Mouse (Mus musculus) forebrain, embryonic 12.5 days (tissue): Measurements from ENCODE around the gene Csrnp3. TPM values are rescaled to one million over a fixed set of nuclear protein-coding genes. Genes with fewer than 3 reads are reported as not detected.

Source experiments
- ATAC-seq: fragments of 200-750 bp; cut with Nextera tagmentation; 2 replicates; pipeline ENCODE4 v1.8.0; 2017; ENCODE audit warnings: moderate TSS enrichment; ENCODE audit not compliant: low FRiP score
- H3K27ac ChIP-seq: fragments of 300-500 bp; sonication (generic); 2 replicates; pipeline ENCODE4 v1.5.1; 2016; ENCODE audit warnings: mild to moderate bottlenecking
- H3K27me3 ChIP-seq: fragments of 300-500 bp; sonication (generic); 2 replicates; pipeline ENCODE4 v1.6.1; 2016; ENCODE audit warnings: mild to moderate bottlenecking
- H3K36me3 ChIP-seq: fragments of 300-500 bp; sonication (generic); replicated peaks from 2 replicates; pipeline ENCODE4 v1.6.1; 2016; ENCODE audit warnings: mild to moderate bottlenecking
- H3K4me1 ChIP-seq: fragments of 300-500 bp; sonication (generic); 2 replicates; pipeline ENCODE4 v1.6.1; 2016
- H3K4me2 ChIP-seq: fragments of 300-500 bp; sonication (generic); 2 replicates; pipeline ENCODE4 v1.6.1; 2016; ENCODE audit warnings: mild to moderate bottlenecking, moderate library complexity
- H3K4me3 ChIP-seq: fragments of 300-500 bp; sonication (generic); replicated peaks from 2 replicates; pipeline ENCODE4 v1.5.1; 2016; ENCODE audit warnings: mild to moderate bottlenecking
- H3K9ac ChIP-seq: fragments of 300-500 bp; sonication (generic); 2 replicates; pipeline ENCODE4 v1.6.1; 2016; ENCODE audit warnings: mild to moderate bottlenecking
- H3K9me3 ChIP-seq: fragments of 300-500 bp; sonication (generic); 2 replicates; pipeline ENCODE4 v1.6.1; 2016
- WGBS: fragments of 180-500 bp; shearing (Covaris S2); methylation state at CpG from one replicate; pipeline ENCODE4 v1.1.7; 2016; 5-methylcytosine and 5-hydroxymethylcytosine counted together
- polyA plus RNA-seq: library from polyadenylated mRNA; unstranded; fragments of >200 nt; fragmentation: Nextera tagmentation; extraction: Ambion mirVana; gene quantifications from 2 replicates; pipeline ENCODE4 v1.2.1, GENCODE M21; 2016

Csrnp3 gene
- polyA plus RNA-seq, 1 experiment from 2014 or later = 30.0 TPM

DNA sequence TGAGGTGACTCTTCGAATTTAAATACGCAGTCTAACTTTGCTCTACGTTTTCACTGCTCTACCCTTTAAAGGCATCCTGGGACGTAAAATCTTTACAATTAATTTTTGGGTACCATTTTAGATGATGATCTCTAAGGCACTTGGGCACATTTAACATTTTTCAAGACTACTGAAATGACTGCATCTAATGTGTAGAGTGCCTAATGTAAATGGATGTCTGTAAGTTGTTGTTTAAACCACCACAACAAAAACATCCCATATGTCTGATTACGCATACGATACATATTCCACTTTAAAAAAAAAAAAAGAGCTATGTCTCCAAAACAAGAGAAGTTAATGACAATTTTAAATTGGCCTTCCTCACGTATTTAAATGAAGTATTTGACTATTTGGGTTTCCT, 85.7 kb downstream of the Csrnp3 start:
- Histone ChIP-seq H3K9ac (peak overlapping the region; percentile 47), H3K9me3 (no peaks in the 10 kb centered on the region), H3K27me3 (no peaks in the 10 kb centered on the region), H3K4me3 (peak overlapping the region; percentile 48), H3K4me1 (peaks cover 17% of the 10 kb centered on the region), H3K36me3 (no peaks in the 10 kb centered on the region; the same call in 1 of the 2 replicates), H3K27ac (peak overlapping the region; percentile 84), H3K4me2 (peak overlapping the region; percentile 62)
- ATAC-seq = no peak
- WGBS = 49% methylated on average over 7 of the region's 7 CpGs

GRCm38 (mm10) chr2:65931841-65932311, 86.3 kb downstream of the Csrnp3 start:
- Histone ChIP-seq H3K27me3 (no peaks in the 10 kb centered on the region), H3K4me3 (peak overlapping the region; percentile 48), H3K9me3 (no peaks in the 10 kb centered on the region), H3K9ac (peak overlapping the region; percentile 47), H3K4me2 (peak overlapping the region; percentile 62), H3K27ac (peak overlapping the region; percentile 84), H3K4me1 (peaks cover 17% of the 10 kb centered on the region), H3K36me3 (no peaks in the 10 kb centered on the region; the same call in 1 of the 2 replicates)
- 3% methylated on average over 11 of the region's 11 CpGs for WGBS
- ATAC-seq = peak; percentile 91

GRCm38 (mm10) chr2:65934099-65934498, 88.5 kb downstream of the Csrnp3 start:
- no peak for ATAC-seq
- H3K9ac ChIP-seq = no peak overlapping the region
- 58% methylated on average over 2 of the region's 2 CpGs for WGBS
- no peaks in the 10 kb centered on the region; the same call in 1 of the 2 replicates for H3K36me3 ChIP-seq
- H3K4me3 ChIP-seq = no peak overlapping the region
- H3K4me2 ChIP-seq = peak overlapping the region; percentile 9; the same call in 1 of the 2 replicates
- no peaks in the 10 kb centered on the region for H3K9me3 ChIP-seq
- H3K27me3 ChIP-seq = no peaks in the 10 kb centered on the region
- H3K4me1 ChIP-seq = peaks cover 26% of the 10 kb centered on the region
- H3K27ac ChIP-seq = no peak overlapping the region

- ATAC-seq = no peak
Measured at GRCm38 (mm10) chr2:65938900-65939299, 93.3 kb downstream of the Csrnp3 start.

DNA sequence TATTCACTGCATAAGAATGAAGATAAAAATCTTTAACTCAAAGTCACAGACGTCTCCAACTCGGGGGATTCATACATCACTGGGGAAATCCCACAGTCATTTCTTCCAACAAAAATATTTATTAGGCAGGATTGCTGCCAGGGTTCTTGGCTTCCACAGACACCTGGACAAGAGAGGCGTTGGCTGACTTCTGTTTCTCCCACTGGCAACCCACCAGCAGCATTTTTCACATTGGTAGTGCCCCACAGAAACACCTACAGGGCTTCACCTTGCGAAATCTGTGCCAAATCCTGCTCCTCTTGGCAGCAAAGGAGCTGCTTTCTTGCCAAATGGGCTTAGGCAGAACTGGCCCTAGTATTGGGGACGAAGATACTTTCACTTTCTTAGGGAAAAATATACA, 94.8 kb downstream of the Csrnp3 start:
- H3K4me1 ChIP-seq = peaks cover 16% of the 10 kb centered on the region
- H3K9ac ChIP-seq = no peak overlapping the region
- H3K27ac ChIP-seq = no peak overlapping the region
- no peak overlapping the region for H3K4me2 ChIP-seq
- 82% methylated on average over 5 of the region's 5 CpGs for WGBS
- no peaks in the 10 kb centered on the region for H3K27me3 ChIP-seq
- H3K36me3 ChIP-seq = no peaks in the 10 kb centered on the region; the same call in 1 of the 2 replicates
- no peak for ATAC-seq
- no peak overlapping the region for H3K4me3 ChIP-seq
- no peaks in the 10 kb centered on the region for H3K9me3 ChIP-seq

More at GRCm38 (mm10) chr2:65938900-65939299, 93.3 kb downstream of the Csrnp3 start:
- H3K4me3 ChIP-seq = no peak overlapping the region
- no peak overlapping the region for H3K9ac ChIP-seq
- H3K27ac ChIP-seq = peak overlapping the region; percentile 3; the same call in 1 of the 2 replicates
- no peaks in the 10 kb centered on the region for H3K27me3 ChIP-seq
- no peaks in the 10 kb centered on the region; the same call in 1 of the 2 replicates for H3K36me3 ChIP-seq
- no peak overlapping the region for H3K4me2 ChIP-seq
- WGBS = 19% methylated on average over 3 of the region's 3 CpGs
- no peaks in the 10 kb centered on the region for H3K9me3 ChIP-seq
- H3K4me1 ChIP-seq = peaks cover 18% of the 10 kb centered on the region

- Histone ChIP-seq H3K9ac (no peak overlapping the region), H3K27me3 (no peaks in the 10 kb centered on the region), H3K4me2 (no peak overlapping the region), H3K4me3 (no peak overlapping the region), H3K9me3 (no peaks in the 10 kb centered on the region), H3K4me1 (peaks cover 13% of the 10 kb centered on the region), H3K27ac (no peak overlapping the region), H3K36me3 (no peaks in the 10 kb centered on the region)
- no peak for ATAC-seq
- WGBS = 88% methylated on average over 4 of the region's 4 CpGs
Measured at GRCm38 (mm10) chr2:65942346-65942745, 96.8 kb downstream of the Csrnp3 start.

DNA sequence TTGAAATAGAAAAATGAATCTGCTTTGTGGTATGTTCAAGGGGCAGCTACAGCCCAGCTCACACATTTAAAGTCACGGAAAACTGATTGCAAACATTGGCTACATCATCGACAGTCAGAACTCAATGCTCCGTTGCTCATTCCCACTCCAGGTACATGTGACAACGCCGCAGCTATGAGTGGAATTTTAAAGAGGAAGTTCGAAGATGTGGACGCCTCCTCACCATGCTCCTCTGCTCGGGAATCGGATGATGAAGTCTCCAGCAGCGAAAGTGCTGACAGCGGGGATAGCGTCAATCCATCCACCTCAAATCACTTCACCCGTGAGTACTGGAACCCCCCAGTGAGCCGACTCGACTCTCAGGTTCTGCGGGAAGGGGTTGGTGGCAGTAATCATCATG, 103.2 kb downstream of the Csrnp3 start:
- 91% methylated on average over 16 of the region's 16 CpGs for WGBS
- Histone ChIP-seq H3K36me3 (peaks cover 6% of the 10 kb centered on the region), H3K4me1 (peaks cover 10% of the 10 kb centered on the region), H3K27ac (no peak overlapping the region), H3K9ac (no peak overlapping the region), H3K4me2 (no peak overlapping the region), H3K27me3 (no peaks in the 10 kb centered on the region), H3K9me3 (no peaks in the 10 kb centered on the region), H3K4me3 (no peak overlapping the region)
- ATAC-seq = no peak

DNA sequence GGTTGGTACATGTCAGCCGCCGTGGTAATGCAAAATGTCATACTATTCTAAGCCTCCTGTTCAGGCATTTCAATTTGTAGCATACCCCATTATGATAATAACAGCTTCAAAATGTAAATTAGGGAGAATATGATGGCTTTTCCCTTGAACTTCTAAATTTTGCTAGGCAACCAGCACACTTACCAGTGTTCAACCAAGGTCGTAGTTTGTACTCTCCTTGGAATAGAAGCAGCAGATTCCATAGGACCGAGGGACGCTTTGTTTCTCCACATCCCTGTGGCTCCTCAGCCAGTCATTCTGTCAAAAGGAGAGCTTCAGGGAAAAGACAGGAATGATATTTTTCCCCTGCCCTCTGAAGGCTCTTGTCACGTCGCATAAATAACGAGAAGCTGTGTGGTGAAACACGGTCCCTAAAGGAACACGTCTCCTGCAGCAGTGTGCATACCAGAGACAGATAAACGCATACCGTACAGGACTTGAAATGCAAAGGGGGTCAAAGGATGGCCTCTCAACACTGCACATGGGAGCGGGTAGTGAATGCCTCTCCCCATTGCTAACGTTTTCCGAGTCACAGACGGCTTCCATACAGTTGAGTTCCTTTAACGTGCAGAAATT, 108.3 kb downstream of the Csrnp3 start:
- H3K9me3 ChIP-seq = no peaks in the 10 kb centered on the region
- peaks cover 6% of the 10 kb centered on the region for H3K36me3 ChIP-seq
- no peaks in the 10 kb centered on the region for H3K27me3 ChIP-seq
- H3K4me3 ChIP-seq = no peak overlapping the region
- peaks cover 27% of the 10 kb centered on the region for H3K4me1 ChIP-seq
- peak overlapping the region; percentile 8; the same call in 1 of the 2 replicates for H3K4me2 ChIP-seq
- ATAC-seq = peak; percentile 37; the same call in 1 of the 2 replicates
- peak overlapping the region; percentile 71 for H3K27ac ChIP-seq
- no peak overlapping the region for H3K9ac ChIP-seq
- WGBS = 68% methylated on average over 17 of the region's 17 CpGs

DNA sequence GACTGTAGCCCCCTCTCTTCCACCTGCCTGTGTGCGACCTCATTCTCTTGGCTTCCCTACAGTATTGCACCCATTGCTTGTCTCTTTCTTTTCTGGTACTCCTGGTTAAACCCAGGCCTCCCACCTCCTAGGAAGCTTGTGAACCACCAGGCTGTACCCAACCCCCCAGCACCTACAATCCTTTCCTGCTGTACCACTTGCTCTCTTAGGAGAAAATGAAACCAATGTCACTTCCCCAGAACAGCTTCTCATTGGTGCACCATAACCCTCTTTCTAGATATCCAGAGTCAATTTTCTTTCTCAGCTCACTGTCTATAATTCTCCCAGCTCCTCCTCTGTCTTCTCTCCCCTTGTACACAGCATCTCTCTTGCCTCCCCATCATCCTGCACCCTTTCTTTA, 110.2 kb downstream of the Csrnp3 start:
- H3K4me3 ChIP-seq = no peak overlapping the region
- no peaks in the 10 kb centered on the region for H3K36me3 ChIP-seq
- no peak overlapping the region for H3K4me2 ChIP-seq
- H3K4me1 ChIP-seq = peaks cover 27% of the 10 kb centered on the region
- H3K27me3 ChIP-seq = no peaks in the 10 kb centered on the region
- 0 out of 2 replicates have a peak overlapping the region, but pooled peaks have one; percentile 26 for H3K27ac ChIP-seq
- no peak overlapping the region for H3K9ac ChIP-seq
- 86% methylated on average over 1 of the region's 1 CpGs for WGBS
- no peak for ATAC-seq
- H3K9me3 ChIP-seq = no peaks in the 10 kb centered on the region

GRCm38 (mm10) chr2:65956727-65957126, 111.2 kb downstream of the Csrnp3 start:
- peaks cover 27% of the 10 kb centered on the region for H3K4me1 ChIP-seq
- WGBS = 62% methylated on average over 9 of the region's 9 CpGs
- H3K4me2 ChIP-seq = no peak overlapping the region
- H3K9me3 ChIP-seq = no peaks in the 10 kb centered on the region
- no peak overlapping the region for H3K4me3 ChIP-seq
- H3K9ac ChIP-seq = no peak overlapping the region
- no peak overlapping the region for H3K27ac ChIP-seq
- H3K27me3 ChIP-seq = no peaks in the 10 kb centered on the region
- ATAC-seq = peak; percentile 86
- no peaks in the 10 kb centered on the region for H3K36me3 ChIP-seq

GRCm38 (mm10) chr2:65963420-65963819, 117.9 kb downstream of the Csrnp3 start:
- no peak overlapping the region for H3K4me3 ChIP-seq
- no peaks in the 10 kb centered on the region for H3K36me3 ChIP-seq
- no peaks in the 10 kb centered on the region for H3K27me3 ChIP-seq
- no peak overlapping the region for H3K9ac ChIP-seq
- WGBS = 62% methylated on average over 4 of the region's 4 CpGs
- H3K4me2 ChIP-seq = no peak overlapping the region
- peak overlapping the region; percentile 46; the same call in 1 of the 2 replicates for H3K27ac ChIP-seq
- H3K4me1 ChIP-seq = peaks cover 6% of the 10 kb centered on the region; the same call in 1 of the 2 replicates
- ATAC-seq = no peak
- H3K9me3 ChIP-seq = no peaks in the 10 kb centered on the region

DNA sequence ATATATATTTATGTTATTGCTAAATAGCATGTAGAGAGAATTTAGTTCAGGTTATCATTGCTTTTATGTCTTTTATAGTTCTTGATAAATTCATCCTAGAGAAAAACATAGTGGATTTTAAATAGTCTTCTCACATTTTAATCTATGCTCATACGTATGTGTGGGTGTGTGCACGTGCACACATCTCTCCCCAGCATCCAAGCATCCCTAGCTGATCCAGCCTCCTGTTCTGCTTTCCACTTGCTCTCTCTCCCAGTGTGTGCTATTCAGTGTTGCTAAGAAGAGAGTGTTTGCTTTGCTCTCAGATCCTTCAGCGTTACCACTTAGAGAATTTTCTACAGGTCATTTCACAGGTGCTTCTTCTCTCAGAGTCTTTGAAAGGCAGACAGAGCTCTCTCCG, 123.2 kb downstream of the Csrnp3 start:
- WGBS = 69% methylated on average over 4 of the region's 4 CpGs

DNA sequence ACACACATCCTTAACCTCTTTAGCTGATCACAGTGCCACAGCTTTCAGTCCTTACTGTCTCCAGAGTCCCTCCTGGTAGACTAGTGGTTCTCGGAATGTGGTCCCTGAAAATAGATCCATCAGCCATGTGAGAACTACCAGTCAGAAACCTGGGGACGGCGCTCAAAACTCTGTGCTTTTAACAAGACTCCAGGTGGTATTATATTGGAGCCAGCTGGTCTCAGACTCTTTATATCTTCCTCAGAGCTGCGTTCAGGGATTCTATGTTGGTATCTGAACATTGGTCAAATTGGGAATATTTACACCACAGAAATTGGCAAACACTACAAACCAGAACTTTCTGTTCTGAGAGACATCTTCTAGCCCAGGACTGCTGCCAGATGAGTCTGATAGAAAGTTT, 128.3 kb downstream of the Csrnp3 start:
- WGBS = 90% methylated on average over 4 of the region's 4 CpGs
- Histone ChIP-seq H3K27me3 (no peaks in the 10 kb centered on the region), H3K9me3 (no peaks in the 10 kb centered on the region)

More for the DNA sequence above, 123.2 kb downstream of the Csrnp3 start:
- H3K4me1 ChIP-seq = 0 out of 2 replicates have a peak, but pooled peaks cover 1% of the 10 kb centered on the region
- no peak overlapping the region for H3K4me2 ChIP-seq
- no peak overlapping the region for H3K4me3 ChIP-seq
- H3K27me3 ChIP-seq = no peaks in the 10 kb centered on the region
- no peak overlapping the region for H3K27ac ChIP-seq
- no peaks in the 10 kb centered on the region for H3K9me3 ChIP-seq
- H3K9ac ChIP-seq = no peak overlapping the region
- no peak for ATAC-seq
- H3K36me3 ChIP-seq = peaks cover 7% of the 10 kb centered on the region; the same call in 1 of the 2 replicates

More for the DNA sequence above, 128.3 kb downstream of the Csrnp3 start:
- no peak overlapping the region for H3K9ac ChIP-seq
- peaks cover 10% of the 10 kb centered on the region; the same call in 1 of the 2 replicates for H3K4me1 ChIP-seq
- H3K4me2 ChIP-seq = no peak overlapping the region
- no peak overlapping the region for H3K4me3 ChIP-seq
- H3K36me3 ChIP-seq = peaks cover 7% of the 10 kb centered on the region; the same call in 1 of the 2 replicates
- no peak for ATAC-seq
- H3K27ac ChIP-seq = no peak overlapping the region
